Comparison of ENCODE assay signal across 8 mouse cellular contexts in genomic region chr2:151702146-151702850, GRCm38 (mm10). TPM values are rescaled to one million over a fixed set of nuclear protein-coding genes. Genes with fewer than 3 reads are reported as not detected.
DNase-seq lines count a peak whose midpoint lies in the region; ATAC-seq and TF ChIP-seq lines count a peak whose summit lies in the region.

No protein-coding gene starts in this region.

- peak overlapping the region; percentile 100 for H3K4me2 ChIP-seq in intestine, embryonic 16.5 days (ENCODE audit: low read depth, low read length)
- H3K4me2 ChIP-seq in limb, embryonic 14.5 days (replicated peaks; ENCODE audit: low read depth, low read length, severe bottlenecking) = peak overlapping the region; percentile 99
- H3K4me2 ChIP-seq in midbrain, embryonic 16.5 days (ENCODE audit: low read length) = peak overlapping the region; percentile 76

- peak; percentile 90 for ATAC-seq in intestine, embryonic 16.5 days
- ATAC-seq in limb, embryonic 14.5 days (ENCODE audit: low FRiP score, low read depth) = peak; percentile 86
- ATAC-seq in midbrain, embryonic 16.5 days = peak; percentile 92

- H3K9ac ChIP-seq in intestine, embryonic 16.5 days (ENCODE audit: low read depth, low read length) = peak overlapping the region; percentile 79
- H3K9ac ChIP-seq in limb, embryonic 14.5 days (ENCODE audit: low read depth, low read length, severe bottlenecking) = peak overlapping the region; percentile 80
- peak overlapping the region; percentile 96 for H3K9ac ChIP-seq in midbrain, embryonic 16.5 days (ENCODE audit: low read depth, low read length)

- no peak overlapping the region for H3K27ac ChIP-seq in intestine, embryonic 16.5 days (ENCODE audit: low read length)
- H3K27ac ChIP-seq in limb, embryonic 14.5 days (replicated peaks; ENCODE audit: low read depth, low read length) = no peak overlapping the region
- H3K27ac ChIP-seq in midbrain, embryonic 16.5 days (ENCODE audit: low read length) = peak overlapping the region; percentile 78

- peak overlapping the region; percentile 69 for H3K4me3 ChIP-seq in intestine, embryonic 16.5 days (ENCODE audit: low read length)
- H3K4me3 ChIP-seq in limb, embryonic 14.5 days (replicated peaks; ENCODE audit: low read length) = peak overlapping the region; percentile 63
- peak overlapping the region; percentile 90 for H3K4me3 ChIP-seq in midbrain, embryonic 16.5 days (ENCODE audit: low read depth, low read length)

- no peaks in the 10 kb centered on the region for H3K9me3 ChIP-seq in intestine, embryonic 16.5 days (ENCODE audit: control insufficient read depth, low read length)
- H3K9me3 ChIP-seq in limb, embryonic 14.5 days (ENCODE audit: control insufficient read depth, low read length) = no peaks in the 10 kb centered on the region
- H3K9me3 ChIP-seq in midbrain, embryonic 16.5 days (replicated peaks; ENCODE audit: control insufficient read depth, low read length, poor library complexity, severe bottlenecking) = no peaks in the 10 kb centered on the region

- H3K4me1 ChIP-seq in intestine, embryonic 16.5 days (ENCODE audit: control insufficient read depth, insufficient read depth, low read length) = peaks cover 6% of the 10 kb centered on the region; the same call in 1 of the 2 replicates
- H3K4me1 ChIP-seq in limb, embryonic 14.5 days (ENCODE audit: control insufficient read depth, insufficient read depth, low read length) = 0 out of 2 replicates have a peak, but pooled peaks cover 4% of the 10 kb centered on the region
- peaks cover 20% of the 10 kb centered on the region for H3K4me1 ChIP-seq in midbrain, embryonic 16.5 days (ENCODE audit: control insufficient read depth, insufficient read depth, low read length)

- no peaks in the 10 kb centered on the region for H3K36me3 ChIP-seq in intestine, embryonic 16.5 days (ENCODE audit: control insufficient read depth, insufficient read depth, low read length)
- H3K36me3 ChIP-seq in limb, embryonic 14.5 days (ENCODE audit: control insufficient read depth, insufficient read depth, low read length) = no peaks in the 10 kb centered on the region
- H3K36me3 ChIP-seq in midbrain, embryonic 16.5 days (ENCODE audit: control insufficient read depth, insufficient read depth, low read length) = peaks cover 5% of the 10 kb centered on the region

- intact Hi-C loops in heart, postnatal 25 days (cut with DNase I) = no loop called here
- intact Hi-C loops in gastrocnemius, postnatal 14 days (cut with DNase I; ENCODE audit: low total_unique reads) = no loop called here

- peak; percentile 28 to 47 for DNase-seq in heart, adult 18-20 months
- DNase-seq in heart, postnatal 25 days (ENCODE audit: low spot score) = no peak
- peak; percentile 46 to 63 for DNase-seq in cerebellum, postnatal 14 days
- peak; percentile 38 for DNase-seq in gastrocnemius, postnatal 14 days
- peak; percentile 25 for DNase-seq in limb, embryonic 14.5 days (ENCODE audit: low spot score)
- peak; percentile 56 for DNase-seq in testis, postnatal 10 days (ENCODE audit: low spot score)

- WGBS in intestine, embryonic 16.5 days = 1% methylated on average over 69 of the region's 97 CpGs
- WGBS in limb, embryonic 14.5 days = 0% methylated on average over 38 of the region's 97 CpGs
- under 1% methylated on average over 77 of the region's 97 CpGs for WGBS in midbrain, embryonic 16.5 days

- no peak for TF ChIP-seq POLR2A in limb, embryonic 14.5 days (IDR thresholded peaks at IDR 0.05; ENCODE audit: borderline replicate concordance, extremely low read depth, insufficient read depth, insufficient read length)

- H3K27me3 ChIP-seq in intestine, embryonic 16.5 days (replicated peaks; ENCODE audit: control insufficient read depth, insufficient read depth, low read length) = peaks cover 13% of the 10 kb centered on the region; the same call in 1 of the 2 replicates
- peaks cover 21% of the 10 kb centered on the region; the same call in 1 of the 2 replicates for H3K27me3 ChIP-seq in limb, embryonic 14.5 days (ENCODE audit: control insufficient read depth, insufficient read depth, low read length)
- no peaks in the 10 kb centered on the region for H3K27me3 ChIP-seq in midbrain, embryonic 16.5 days (ENCODE audit: control insufficient read depth, insufficient read depth, low read depth, low read length)

RNA-seq across cellular contexts. Expression of gene Tmem74b, which starts 0.5 kb away (rescaled TPM):
- 1 to 10 TPM; 6.5 to 7.2 TPM for total RNA-seq in heart, adult 18-20 months (2021)
- total RNA-seq in heart, postnatal 25 days (2021) = 1 to 10 TPM; 5.3 to 5.7 TPM
- total RNA-seq in gastrocnemius, postnatal 14 days (2021) = 1 to 10 TPM in 1 of 2 experiments, under 1 TPM in 1; 0.66 to 1.1 TPM
- 1.7 and 1.9 TPM in 2 replicates for polyA plus RNA-seq in intestine, embryonic 16.5 days (2015; fragmentation: Nextera tagmentation; extraction: Ambion mirVana)
- 2.7 and 3.5 TPM in 2 replicates for polyA plus RNA-seq in limb, embryonic 14.5 days (2012; rRNA removed)
- 2.2 and 2.5 TPM in 2 replicates for polyA plus RNA-seq in limb, embryonic 14.5 days (2014; fragmentation: Nextera tagmentation; extraction: Ambion mirVana)
- 28.8 and 30.8 TPM in 2 replicates for polyA plus RNA-seq in midbrain, embryonic 16.5 days (2015; fragmentation: Nextera tagmentation; extraction: Ambion mirVana)

RNA-seq across cellular contexts. Expression of gene Rad21l, which starts 34.0 kb away (rescaled TPM):
- not detected for total RNA-seq in heart, adult 18-20 months (2021)
- not detected for total RNA-seq in heart, postnatal 25 days (2021)
- not detected for total RNA-seq in gastrocnemius, postnatal 14 days (2021)
- polyA plus RNA-seq in intestine, embryonic 16.5 days (2015; fragmentation: Nextera tagmentation; extraction: Ambion mirVana) = not detected in 2 replicates
- not detected in 2 replicates for polyA plus RNA-seq in limb, embryonic 14.5 days (2012; rRNA removed)
- not detected in 2 replicates for polyA plus RNA-seq in limb, embryonic 14.5 days (2014; fragmentation: Nextera tagmentation; extraction: Ambion mirVana)
- polyA plus RNA-seq in midbrain, embryonic 16.5 days (2015; fragmentation: Nextera tagmentation; extraction: Ambion mirVana) = 0.34 and 0.36 TPM in 2 replicates

RNA-seq across cellular contexts. Expression of gene Psmf1, which starts 41.7 kb away (rescaled TPM):
- total RNA-seq in heart, adult 18-20 months (2021) = 10 to 100 TPM; 21.1 to 26.3 TPM
- 10 to 100 TPM; 23.0 to 24.0 TPM for total RNA-seq in heart, postnatal 25 days (2021)
- total RNA-seq in gastrocnemius, postnatal 14 days (2021) = 10 to 100 TPM; 22.6 to 22.8 TPM
- 41.4 and 43.5 TPM in 2 replicates for polyA plus RNA-seq in intestine, embryonic 16.5 days (2015; fragmentation: Nextera tagmentation; extraction: Ambion mirVana)
- polyA plus RNA-seq in limb, embryonic 14.5 days (2012; rRNA removed) = 36.0 and 47.5 TPM in 2 replicates
- 46.4 and 53.8 TPM in 2 replicates for polyA plus RNA-seq in limb, embryonic 14.5 days (2014; fragmentation: Nextera tagmentation; extraction: Ambion mirVana)
- polyA plus RNA-seq in midbrain, embryonic 16.5 days (2015; fragmentation: Nextera tagmentation; extraction: Ambion mirVana) = 64.0 and 66.5 TPM in 2 replicates
